Mouse (Mus musculus) heart, embryonic 14.5 days (tissue): ENCODE measurements at regions not wholly inside any gene's neighbourhood (a gene's known extent, or its start where the extent isn't known, plus 50 kb on each side); places are given as distances from the start of the nearest gene placed in this dataset.

Experiments
- ATAC-seq: fragments of 200-750 bp; cut with Nextera tagmentation; 2 replicates; pipeline ENCODE4 v1.8.0; 2017; ENCODE audit warnings: low read depth, moderate TSS enrichment; ENCODE audit not compliant: insufficient number of reproducible peaks, insufficient read depth, low FRiP score
- H3K27ac ChIP-seq, 2 experiments: fragments of 200-500 bp in 1 of 2; fragments of 300-500 bp in 1 of 2; sonication (generic) in 1 of 2; replicated peaks in 1 of 2; 2 replicates each; pipeline ENCODE4 v1.5.1; 2012 to 2014; ENCODE audit warnings: low read depth in 2 of 2, low read length in 2 of 2, control low read depth in 1 of 2, mild to moderate bottlenecking in 1 of 2, mixed read lengths in 1 of 2; ENCODE audit not compliant: control insufficient read depth in 1 of 2, insufficient read depth in 1 of 2
- H3K27me3 ChIP-seq: fragments of 300-500 bp; sonication (generic); 2 replicates; pipeline ENCODE4 v1.6.1; 2014; ENCODE audit warnings: mild to moderate bottlenecking, low read length, control low read depth; ENCODE audit not compliant: control insufficient read depth, insufficient read depth
- H3K36me3 ChIP-seq: fragments of 300-500 bp; sonication (generic); 2 replicates; pipeline ENCODE4 v1.6.1; 2014; ENCODE audit warnings: mild to moderate bottlenecking, control low read depth, low read length, mixed read lengths; ENCODE audit not compliant: control insufficient read depth, insufficient read depth
- H3K4me1 ChIP-seq, 2 experiments: fragments of 200-500 bp in 1 of 2; fragments of 300-500 bp in 1 of 2; sonication (generic) in 1 of 2; 2 replicates each; pipeline ENCODE4 v1.6.1; 2012 to 2014; ENCODE audit warnings: low read length in 2 of 2, control low read depth in 1 of 2, mixed read lengths in 1 of 2; ENCODE audit not compliant: control insufficient read depth in 2 of 2, insufficient read depth in 2 of 2
- H3K4me2 ChIP-seq: fragments of 300-500 bp; sonication (generic); 2 replicates; pipeline ENCODE4 v1.6.1; 2014; ENCODE audit warnings: mild to moderate bottlenecking, low read length
- H3K4me3 ChIP-seq, 2 experiments: fragments of 200-500 bp in 1 of 2; fragments of 300-500 bp in 1 of 2; sonication (generic) in 1 of 2; 2 replicates each; pipeline ENCODE4 v1.5.1; 2012 to 2014; ENCODE audit warnings: low read length in 2 of 2, mild to moderate bottlenecking in 2 of 2, control low read depth in 1 of 2, low read depth in 1 of 2, moderate library complexity in 1 of 2; ENCODE audit not compliant: control insufficient read depth in 1 of 2, insufficient read depth in 1 of 2
- H3K9ac ChIP-seq: fragments of 300-500 bp; sonication (generic); 2 replicates; pipeline ENCODE4 v1.6.1; 2014; ENCODE audit warnings: mild to moderate bottlenecking, low read length
- H3K9me3 ChIP-seq: fragments of 300-500 bp; sonication (generic); 2 replicates; pipeline ENCODE4 v1.6.1; 2016; ENCODE audit warnings: low read length, control low read depth; ENCODE audit not compliant: control insufficient read depth
- WGBS: fragments of 180-500 bp; shearing (Covaris S2); extraction: QIAGEN DNeasy Blood & Tissue Kit; methylation state at CpG from one replicate; pipeline ENCODE4 v1.1.7; 2014; 5-methylcytosine and 5-hydroxymethylcytosine counted together

- WGBS = 10% methylated on average over 10 of the region's 12 CpGs
- Histone ChIP-seq H3K27ac (peak overlapping the region; percentile 80 to 84), H3K4me3 (peak overlapping the region; percentile 17 to 26), H3K9ac (peak overlapping the region; percentile 26; the same call in 1 of the 2 replicates), H3K27me3 (no peaks in the 10 kb centered on the region), H3K36me3 (no peaks in the 10 kb centered on the region), H3K4me1 (peaks cover 19 to 27% of the 10 kb centered on the region in 2 experiments), H3K4me2 (peak overlapping the region; percentile 63), H3K9me3 (no peaks in the 10 kb centered on the region)
- ATAC-seq = peak; percentile 69; the same call in 1 of the 2 replicates
Measured at GRCm38 (mm10) chr10:37231936-37232556, 93.3 kb upstream of the Marcks start.

DNA sequence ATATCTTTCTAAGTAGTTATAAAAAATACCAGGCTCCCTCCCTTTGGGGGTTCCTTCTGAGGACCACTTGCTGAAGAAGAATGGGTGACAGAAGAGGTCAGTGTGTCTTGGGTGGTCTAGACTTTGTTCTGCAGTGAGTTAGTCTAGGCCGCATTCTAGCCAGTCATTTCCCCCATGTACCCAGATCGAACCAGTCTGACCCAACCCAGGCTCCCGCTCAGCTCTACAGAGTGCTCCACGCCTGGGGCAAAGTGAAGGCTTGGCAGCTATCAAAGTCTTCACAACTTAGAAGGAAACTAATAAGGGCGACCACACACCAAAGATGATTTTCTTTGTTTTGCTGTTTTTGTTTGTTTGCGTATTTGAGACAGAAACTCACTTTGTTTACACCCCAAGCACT lies 92.4 kb upstream of the Marcks start:
- Histone ChIP-seq H3K4me1 (peaks cover 19 to 27% of the 10 kb centered on the region in 2 experiments), H3K27me3 (no peaks in the 10 kb centered on the region), H3K36me3 (no peaks in the 10 kb centered on the region), H3K4me2 (no peak overlapping the region), H3K9ac (no peak overlapping the region), H3K9me3 (no peaks in the 10 kb centered on the region), H3K4me3 (no peak overlapping the region), H3K27ac (peak overlapping the region in 1 of 2 experiments; percentile 38; a peak in 3 of 4 replicates)
- ATAC-seq = no peak
- WGBS = 91% methylated on average over 6 of the region's 6 CpGs

DNA sequence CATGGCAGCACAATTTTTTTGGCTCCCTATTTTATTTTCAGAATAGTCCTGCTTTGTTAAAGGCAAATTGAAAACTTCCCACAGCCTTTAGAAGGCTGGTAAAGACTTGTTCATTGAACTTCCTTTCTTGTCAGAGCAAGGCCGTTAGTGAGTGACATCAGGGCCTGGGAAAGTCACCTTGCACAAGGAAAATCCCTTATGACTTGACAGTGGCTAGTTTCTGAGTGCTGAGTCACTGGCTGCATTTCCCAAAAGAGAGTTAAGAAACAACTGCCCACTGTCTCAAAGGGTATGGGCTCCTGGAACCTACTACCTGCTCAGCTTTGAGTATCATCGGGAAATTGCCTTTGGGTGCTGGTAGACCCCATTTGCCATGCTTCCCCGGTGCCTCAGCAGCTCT lies 89.2 kb upstream of the Marcks start:
- no peak overlapping the region for H3K27ac ChIP-seq
- no peaks in the 10 kb centered on the region for H3K36me3 ChIP-seq
- H3K9ac ChIP-seq = no peak overlapping the region
- H3K9me3 ChIP-seq = no peaks in the 10 kb centered on the region
- no peak overlapping the region for H3K4me2 ChIP-seq
- no peak overlapping the region for H3K4me3 ChIP-seq
- WGBS = 73% methylated on average over 3 of the region's 3 CpGs
- no peaks in the 10 kb centered on the region for H3K27me3 ChIP-seq
- no peak for ATAC-seq
- peaks cover 8 to 10% of the 10 kb centered on the region in 2 experiments for H3K4me1 ChIP-seq

- Histone ChIP-seq H3K4me2 (no peak overlapping the region), H3K27me3 (no peaks in the 10 kb centered on the region), H3K9me3 (no peaks in the 10 kb centered on the region), H3K27ac (no peak overlapping the region), H3K9ac (no peak overlapping the region), H3K4me1 (peaks cover 3% of the 10 kb centered on the region in 2 experiments; a peak in 1 of 4 replicates), H3K36me3 (no peaks in the 10 kb centered on the region), H3K4me3 (no peak overlapping the region)
- WGBS = 53% methylated on average over 6 of the region's 6 CpGs
- ATAC-seq = no peak
Measured at GRCm38 (mm10) chr10:37221730-37222129, 83.0 kb upstream of the Marcks start.

- H3K27ac ChIP-seq = peak overlapping the region; percentile 36 to 50
- no peaks in the 10 kb centered on the region for H3K36me3 ChIP-seq
- H3K4me2 ChIP-seq = no peak overlapping the region
- H3K27me3 ChIP-seq = no peaks in the 10 kb centered on the region
- no peak for ATAC-seq
- WGBS = 39% methylated on average over 3 of the region's 3 CpGs
- no peaks in the 10 kb centered on the region for H3K9me3 ChIP-seq
- H3K4me1 ChIP-seq = peaks cover 3% of the 10 kb centered on the region in 2 experiments; a peak in 1 of 4 replicates
- no peak overlapping the region for H3K4me3 ChIP-seq
- H3K9ac ChIP-seq = no peak overlapping the region
Measured at GRCm38 (mm10) chr10:37220434-37220833, 81.7 kb upstream of the Marcks start.

- no peak overlapping the region for H3K4me3 ChIP-seq
- H3K9ac ChIP-seq = no peak overlapping the region
- no peaks in the 10 kb centered on the region for H3K27me3 ChIP-seq
- H3K4me1 ChIP-seq = peaks cover 3% of the 10 kb centered on the region in 2 experiments; a peak in 1 of 4 replicates
- H3K36me3 ChIP-seq = no peaks in the 10 kb centered on the region
- peak overlapping the region; percentile 36 to 50 for H3K27ac ChIP-seq
- WGBS = 52% methylated on average over 4 of the region's 4 CpGs
- no peaks in the 10 kb centered on the region for H3K9me3 ChIP-seq
- ATAC-seq = no peak
- no peak overlapping the region for H3K4me2 ChIP-seq
Measured at GRCm38 (mm10) chr10:37219936-37220335, 81.2 kb upstream of the Marcks start.

DNA sequence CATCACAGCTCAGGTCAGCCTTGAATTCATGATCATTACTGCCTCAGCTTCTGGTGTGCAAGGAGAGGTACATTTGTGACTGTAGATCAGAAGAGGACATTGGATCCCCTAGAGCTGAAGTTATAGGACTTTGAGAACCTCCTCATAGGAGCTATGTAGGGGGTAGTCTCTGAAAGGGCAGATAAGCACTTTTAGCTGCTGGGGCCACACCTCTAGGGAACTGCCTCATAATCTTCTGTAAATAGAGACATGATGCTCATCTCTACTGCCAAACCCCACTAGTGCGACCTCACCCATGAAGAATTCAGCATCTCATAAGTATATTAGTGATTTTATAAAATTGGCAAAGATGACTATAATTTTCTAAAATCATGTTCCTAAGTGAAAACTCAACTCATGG lies 80.7 kb upstream of the Marcks start:
- H3K4me3 ChIP-seq = no peak overlapping the region
- no peak overlapping the region for H3K4me2 ChIP-seq
- H3K27me3 ChIP-seq = no peaks in the 10 kb centered on the region
- ATAC-seq = no peak
- H3K36me3 ChIP-seq = no peaks in the 10 kb centered on the region
- no peak overlapping the region for H3K9ac ChIP-seq
- H3K9me3 ChIP-seq = no peaks in the 10 kb centered on the region
- H3K27ac ChIP-seq = no peak overlapping the region
- H3K4me1 ChIP-seq = peaks cover 3% of the 10 kb centered on the region in 2 experiments; a peak in 1 of 4 replicates
- WGBS = 61% methylated on average over 1 of the region's 1 CpGs

GRCm38 (mm10) chr10:37214656-37215055 lies 75.9 kb upstream of the Marcks start:
- Histone ChIP-seq H3K9ac (no peak overlapping the region), H3K4me1 (no peaks in the 10 kb centered on the region), H3K4me2 (no peak overlapping the region), H3K27ac (no peak overlapping the region), H3K9me3 (no peaks in the 10 kb centered on the region), H3K4me3 (no peak overlapping the region), H3K27me3 (no peaks in the 10 kb centered on the region), H3K36me3 (no peaks in the 10 kb centered on the region)
- no peak for ATAC-seq
- 66% methylated on average over 5 of the region's 5 CpGs for WGBS
